Mouse (Mus musculus) urinary bladder, postnatal 25 days (tissue): ENCODE measurements around the gene Meaf6.

Experiments used
- DNase-seq: peaks from one replicate; pipeline ENCODE4 v3.0.0; 2022; ENCODE audit warnings: low spot score

The Meaf6 gene

GRCm38 (mm10) chr4:125144211-125144610, 59.3 kb downstream of the Meaf6 start:
- no peak for DNase-seq

DNA sequence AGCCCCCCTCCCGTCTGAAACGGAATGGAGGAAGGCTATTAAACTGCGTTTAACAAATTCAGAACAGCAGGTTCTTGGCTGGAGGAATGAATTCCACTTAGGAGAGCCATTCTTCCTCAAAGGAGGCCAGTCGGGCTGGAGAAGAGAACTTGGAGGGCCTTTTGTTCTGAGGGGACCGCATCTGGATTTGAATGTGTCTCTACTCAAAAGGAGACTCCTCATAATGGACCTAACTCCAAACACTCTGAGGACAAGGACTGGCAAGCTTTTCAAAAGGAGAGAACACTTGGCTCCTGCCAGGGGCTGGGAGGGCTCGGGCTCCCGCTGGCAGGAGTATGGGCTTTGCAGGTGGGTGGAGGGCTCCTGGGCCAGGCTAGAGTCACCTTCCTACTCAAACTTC, 59.7 kb downstream of the Meaf6 start:
- no peak for DNase-seq

GRCm38 (mm10) chr4:125145213-125145612, 60.3 kb downstream of the Meaf6 start:
- no peak for DNase-seq

GRCm38 (mm10) chr4:125147970-125148369, 63.0 kb downstream of the Meaf6 start:
- no peak for DNase-seq

GRCm38 (mm10) chr4:125149460-125149859, 64.5 kb downstream of the Meaf6 start:
- no peak for DNase-seq

DNA sequence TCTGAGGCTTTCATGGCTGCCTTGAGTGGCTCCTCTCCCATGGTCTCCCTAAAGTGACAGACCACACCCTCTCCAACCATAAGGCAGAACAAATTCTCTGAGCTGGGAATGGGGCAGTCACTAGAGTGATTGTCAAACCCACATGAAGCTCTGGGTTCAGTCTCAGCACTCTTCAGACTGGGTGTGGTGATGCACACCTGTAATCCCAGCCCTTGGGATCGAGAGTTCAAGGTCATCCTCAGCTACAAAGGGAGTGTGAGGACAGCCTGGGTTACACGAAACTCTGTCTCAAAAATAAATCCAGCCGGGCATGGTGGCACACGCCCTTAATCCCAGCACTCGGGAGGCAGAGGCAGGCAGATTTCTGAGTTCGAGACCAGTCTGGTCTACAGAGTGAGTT, 67.5 kb downstream of the Meaf6 start:
- DNase-seq, result no peak

GRCm38 (mm10) chr4:125153659-125154241, 68.8 kb downstream of the Meaf6 start:
- DNase-seq, result no peak

- DNase-seq, result no peak
These were observed 70.7 kb downstream of the Meaf6 start for GRCm38 (mm10) chr4:125155646-125156045.

DNA sequence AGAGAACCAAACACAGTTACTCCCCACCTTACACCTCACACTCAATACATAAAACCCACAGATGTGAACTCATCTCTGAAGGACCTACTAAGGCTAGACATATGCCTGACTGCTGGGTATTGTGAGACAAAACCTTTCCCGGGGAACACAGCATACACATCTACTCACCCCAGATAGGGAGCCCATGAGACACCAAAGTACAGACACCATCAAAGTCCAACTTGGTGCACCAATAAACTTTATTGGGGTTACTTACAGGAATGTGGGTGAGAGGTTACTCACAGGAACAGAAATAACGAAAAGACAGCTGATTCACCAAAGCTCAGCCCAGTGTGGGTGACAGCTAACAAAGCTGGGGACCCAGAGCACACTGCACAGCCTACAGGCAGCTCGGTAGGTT, 72.4 kb downstream of the Meaf6 start:
- no peak for DNase-seq

DNA sequence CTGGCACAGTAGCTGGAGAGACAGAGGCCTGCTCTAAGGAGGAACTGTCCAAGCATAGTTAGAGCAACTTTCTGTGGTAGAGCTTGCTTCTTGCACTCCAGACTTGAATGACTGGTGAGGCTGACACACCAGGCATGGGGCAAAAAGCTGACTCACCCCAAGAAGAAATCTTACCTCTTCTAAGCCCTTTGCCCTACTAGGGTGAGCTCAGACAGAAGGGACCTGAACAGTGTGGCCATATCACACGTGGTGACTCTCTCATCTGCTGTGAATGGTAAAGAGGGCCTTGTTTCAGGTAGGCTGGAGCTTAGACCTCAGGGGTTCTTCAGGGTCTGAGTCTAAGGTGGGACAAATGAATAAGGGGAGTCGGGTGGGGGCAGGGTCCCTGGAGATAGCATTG, 73.1 kb downstream of the Meaf6 start:
- DNase-seq, result no peak

DNA sequence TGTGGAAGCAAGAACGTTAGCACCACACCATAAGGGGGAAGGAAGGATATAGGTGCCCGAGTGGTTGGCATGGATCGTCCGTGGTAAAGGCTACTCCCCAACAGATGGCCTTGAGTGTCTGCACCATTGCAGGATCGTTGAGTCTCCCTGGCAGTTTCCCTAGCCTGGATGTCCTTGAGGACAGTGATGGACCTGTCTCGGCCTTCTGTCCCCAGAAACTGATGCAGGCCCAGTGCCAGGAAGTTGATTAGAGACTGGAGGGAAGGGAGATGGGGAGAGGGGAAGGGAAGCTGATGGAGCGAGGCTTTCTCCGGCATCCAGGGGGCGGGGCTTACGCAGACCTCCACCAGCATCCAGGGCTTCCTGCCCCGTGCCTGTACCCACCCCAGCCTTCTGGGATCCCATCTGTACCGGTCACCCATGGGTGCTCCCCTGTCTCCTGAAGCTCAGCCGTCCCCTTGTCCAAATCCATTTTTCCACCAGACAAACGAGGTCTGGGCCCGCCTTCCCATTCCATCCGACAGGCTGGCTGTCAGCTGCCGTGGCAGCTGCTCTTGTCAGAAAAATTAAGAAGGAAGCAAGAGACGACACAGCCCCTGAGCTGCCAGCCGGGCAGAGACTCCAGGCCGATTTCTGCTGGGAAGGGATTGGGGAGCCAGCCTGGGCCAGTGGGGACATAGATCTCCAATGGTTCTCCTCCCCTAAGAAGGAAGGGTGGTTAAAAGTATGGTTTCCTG, 73.8 kb downstream of the Meaf6 start:
- DNase-seq, result no peak

GRCm38 (mm10) chr4:125160320-125160950, 75.5 kb downstream of the Meaf6 start:
- DNase-seq, result peak; percentile 91

GRCm38 (mm10) chr4:125160951-125161331, 76.0 kb downstream of the Meaf6 start:
- DNase-seq, result no peak

DNA sequence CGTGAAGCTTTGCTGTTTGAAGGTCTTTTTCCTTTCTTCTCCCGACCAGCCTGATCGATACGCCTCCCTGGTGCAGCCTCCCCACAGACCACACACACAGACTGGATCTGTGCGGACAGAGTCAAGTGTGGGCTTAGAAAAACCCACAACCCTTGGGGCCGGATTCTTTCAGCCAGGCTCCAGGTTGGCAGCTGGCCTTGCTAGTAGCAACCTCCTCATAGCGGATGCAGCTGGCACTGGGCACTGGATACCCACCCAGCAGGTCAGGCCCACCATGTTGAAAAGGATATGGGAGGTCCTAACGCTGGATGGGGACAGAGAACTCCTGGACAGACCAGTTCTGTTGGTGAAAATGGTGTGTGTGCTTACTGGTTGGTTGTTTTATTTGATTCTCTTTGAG, 76.5 kb downstream of the Meaf6 start:
- DNase-seq, result no peak

- DNase-seq, result no peak
These were observed 77.8 kb downstream of the Meaf6 start for GRCm38 (mm10) chr4:125162701-125163100.
